Mouse (Mus musculus) activated CD4-positive, CD25-positive, alpha-beta regulatory T cell (primary cell): Measurements from ENCODE around the gene Gm17584. TPM values are rescaled to one million over a fixed set of nuclear protein-coding genes. Genes with fewer than 3 reads are reported as not detected.

Experiments
- polyA plus RNA-seq, 2 experiments: library from polyadenylated mRNA; unstranded; fragments of 100-300 nt; shearing (Covaris generic); gene quantifications; one replicate each; pipeline ENCODE4 v1.2.1; 2017

Gm17584 gene
- not detected for polyA plus RNA-seq

DNA sequence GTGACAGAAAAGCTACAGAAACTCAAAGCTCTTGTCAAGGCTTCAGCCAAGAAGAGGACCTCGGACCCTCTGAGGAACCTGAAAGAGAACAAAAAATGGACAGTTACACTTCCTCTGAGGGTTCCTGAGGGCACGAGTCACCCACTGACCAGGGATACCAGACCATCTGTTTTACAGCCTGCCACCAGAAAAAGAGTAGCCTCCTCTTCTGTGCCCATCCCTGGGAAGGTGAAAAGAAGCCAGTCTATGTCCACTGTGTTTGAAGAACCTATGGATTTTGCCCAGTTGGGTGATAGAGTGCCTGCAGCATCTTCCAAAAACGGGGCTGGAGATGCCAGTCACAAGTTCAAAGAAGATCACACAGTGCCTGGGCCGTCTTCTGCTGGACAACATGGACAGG is at the start of gene Gm17584:
TSS of gene Gm17584 (plus strand) at position 301 of the 400 bp plus-strand sequence.

Other genes with a start within 250 kb of the Gm17584 start
- gene Gm17469, start 129.3 kb downstream of the Gm17584 start, polyA plus RNA-seq: not detected